Mouse (Mus musculus) CH12.LX (cell line): ENCODE results near the gene Nell1.

ENCODE experiments used
- CTCF ChIP-seq, 2 experiments: IDR thresholded peaks in 1 of 2; conservative IDR thresholded peaks in 1 of 2; 2 replicates each; pipeline ENCODE4 v1.5.1; 2011 to 2012; ENCODE audit warnings: low read depth in 2 of 2, low read length in 2 of 2, improper control_type of control experiment in 1 of 2, inconsistent platforms in 1 of 2, mild to moderate bottlenecking in 1 of 2, moderate library complexity in 1 of 2
- E2F4 ChIP-seq: IDR thresholded peaks from 2 replicates; pipeline ENCODE4 v1.6.1; 2011; ENCODE audit warnings: low read depth, low read length, improper control_type of control experiment; ENCODE audit not compliant: insufficient replicate concordance
- EP300 ChIP-seq: IDR thresholded peaks from 2 replicates; pipeline ENCODE4 v1.6.1; 2011; ENCODE audit warnings: low read length, improper control_type of control experiment
- JUN ChIP-seq: IDR thresholded peaks from 2 replicates; pipeline ENCODE4 v1.6.1; 2011; ENCODE audit warnings: low read depth, mild to moderate bottlenecking, low read length, improper control_type of control experiment, moderate library complexity; ENCODE audit not compliant: insufficient read depth
- JUND ChIP-seq: conservative IDR thresholded peaks from 2 replicates; pipeline ENCODE4 v1.6.1; 2011; ENCODE audit warnings: low read depth, low read length, improper control_type of control experiment
- KAT2A ChIP-seq: IDR thresholded peaks from 2 replicates; pipeline ENCODE4 v1.6.1; 2012; ENCODE audit warnings: low read length, improper control_type of control experiment, inconsistent platforms; ENCODE audit not compliant: insufficient replicate concordance
- MYC ChIP-seq: IDR thresholded peaks from 2 replicates; pipeline ENCODE4 v1.6.1; 2011; ENCODE audit warnings: low read depth, mild to moderate bottlenecking, improper control_type of control experiment, low read length
- POLR2A ChIP-seq: IDR thresholded peaks from 2 replicates; pipeline ENCODE4 v1.6.1; 2011; ENCODE audit warnings: low read depth, mild to moderate bottlenecking, improper control_type of control experiment, low read length
- POLR2AphosphoS2 ChIP-seq: IDR thresholded peaks from 2 replicates; pipeline ENCODE4 v1.6.1; 2011; ENCODE audit warnings: low read depth, low read length, improper control_type of control experiment
- UBTF ChIP-seq: IDR thresholded peaks from 2 replicates; pipeline ENCODE4 v1.6.1; 2012; ENCODE audit warnings: low read depth, mild to moderate bottlenecking, inconsistent platforms, low read length, improper control_type of control experiment, moderate library complexity
- USF1 ChIP-seq: IDR thresholded peaks from 2 replicates; pipeline ENCODE4 v1.6.1; 2014; ENCODE audit warnings: low read depth, mild to moderate bottlenecking, inconsistent platforms, low read length, improper control_type of control experiment

- TF ChIP-seq MYC (no peak), EP300 (no peak), JUND (no peak), USF1 (no peak), UBTF (no peak), CTCF (conservative IDR thresholded peaks at IDR 0.05 in 1 of 2, IDR thresholded peaks at IDR 0.05 in 1 of 2; ENCODE audit: low read depth in 2 of 2, low read length in 2 of 2) (no peak), POLR2A (no peak), JUN (no peak), POLR2AphosphoS2 (no peak), E2F4 (no peak), KAT2A (no peak)
Measured at GRCm38 (mm10) chr7:50410421-50410820, 435.8 kb downstream of the Nell1 start.
